Mouse (Mus musculus) cerebellum, adult 11-12 months (tissue): ENCODE results near the gene Zc2hc1b.

Source experiments
- DNase-seq: peaks from one replicate; pipeline ENCODE4 v3.0.0; 2022

The Zc2hc1b gene

GRCm38 (mm10) chr10:13171461-13171860, 6.4 kb downstream of the Zc2hc1b start:
- DNase-seq: no peak

- no peak for DNase-seq
Measured at GRCm38 (mm10) chr10:13170739-13171448, 6.9 kb downstream of the Zc2hc1b start.

GRCm38 (mm10) chr10:13168461-13168860, 9.4 kb downstream of the Zc2hc1b start:
- no peak for DNase-seq

GRCm38 (mm10) chr10:13162031-13162430, 15.8 kb downstream of the Zc2hc1b start:
- no peak for DNase-seq

- no peak for DNase-seq
Measured at GRCm38 (mm10) chr10:13160913-13161312, 16.9 kb downstream of the Zc2hc1b start.

GRCm38 (mm10) chr10:13155377-13155776, 22.4 kb downstream of the Zc2hc1b start:
- no peak for DNase-seq

- no peak for DNase-seq
Measured at GRCm38 (mm10) chr10:13152811-13153364, 24.9 kb downstream of the Zc2hc1b start.

GRCm38 (mm10) chr10:13151353-13151752, 26.5 kb downstream of the Zc2hc1b start:
- DNase-seq: no peak

- no peak for DNase-seq
Measured at GRCm38 (mm10) chr10:13150435-13150834, 27.4 kb downstream of the Zc2hc1b start.

- DNase-seq: no peak
Measured at GRCm38 (mm10) chr10:13140434-13140833, 37.4 kb downstream of the Zc2hc1b start.

- no peak for DNase-seq
Measured at GRCm38 (mm10) chr10:13137906-13138305, 39.9 kb downstream of the Zc2hc1b start.

GRCm38 (mm10) chr10:13135751-13136150, 42.1 kb downstream of the Zc2hc1b start:
- DNase-seq: no peak

GRCm38 (mm10) chr10:13135276-13135675, 42.5 kb downstream of the Zc2hc1b start:
- no peak for DNase-seq

GRCm38 (mm10) chr10:13133850-13134249, 44.0 kb downstream of the Zc2hc1b start:
- no peak for DNase-seq

- no peak for DNase-seq
Measured at GRCm38 (mm10) chr10:13127946-13128345, 49.9 kb downstream of the Zc2hc1b start.

- DNase-seq: no peak
Measured at GRCm38 (mm10) chr10:13127335-13127734, 50.5 kb downstream of the Zc2hc1b start.

- no peak for DNase-seq
Measured at GRCm38 (mm10) chr10:13125811-13126210, 52.0 kb downstream of the Zc2hc1b start.

GRCm38 (mm10) chr10:13119300-13119699, 58.5 kb downstream of the Zc2hc1b start:
- no peak for DNase-seq

- DNase-seq: no peak
Measured at GRCm38 (mm10) chr10:13118770-13119102, 59.1 kb downstream of the Zc2hc1b start.

- DNase-seq: no peak
Measured at GRCm38 (mm10) chr10:13118024-13118769, 59.6 kb downstream of the Zc2hc1b start.

GRCm38 (mm10) chr10:13116706-13117665, 60.8 kb downstream of the Zc2hc1b start:
- DNase-seq: no peak

- DNase-seq: no peak
Measured at GRCm38 (mm10) chr10:13115030-13115429, 62.8 kb downstream of the Zc2hc1b start.

- DNase-seq: no peak
Measured at GRCm38 (mm10) chr10:13113641-13114040, 64.2 kb downstream of the Zc2hc1b start.
